Comparison of ENCODE assay signal across 15 mouse cellular contexts in genomic region chr4:130660106-130660505, GRCm38 (mm10).
"Had no signal": no experiment of that assay in that cellular context is flagged by ENCODE, and none has a peak within 500 bp of the region (broad histone marks: within the 10 kb centered on the region; RNA-seq: fewer than 3 reads in every experiment).

No protein-coding gene starts in this region.

- H3K27me3 ChIP-seq: limb, embryonic 12.5 days; neural tube, embryonic 15.5 days; stomach, embryonic 15.5 days had no signal

- H3K36me3 ChIP-seq: limb, embryonic 12.5 days; midbrain, embryonic 10.5 days; neural tube, embryonic 15.5 days; stomach, embryonic 15.5 days had no signal

- H3K27ac ChIP-seq: kidney, postnatal 0 days; limb, embryonic 12.5 days; midbrain, embryonic 10.5 days; neural tube, embryonic 15.5 days; stomach, embryonic 15.5 days had no signal

- DNase-seq: kidney, adult 11 months; kidney, adult 9 months; kidney, postnatal 36 days; lung, adult 2 months; lung, postnatal 10 days; lung, postnatal 4 days; midbrain, embryonic 14.5 days; spleen, adult 18-20 months; thymus, postnatal 4 days had no signal

- H3K4me1 ChIP-seq: stomach, embryonic 15.5 days had no signal

- H3K9me3 ChIP-seq: limb, embryonic 12.5 days; midbrain, embryonic 10.5 days; neural tube, embryonic 15.5 days; stomach, embryonic 15.5 days had no signal

- H3K4me3 ChIP-seq: limb, embryonic 12.5 days; midbrain, embryonic 10.5 days; myocyte; neural tube, embryonic 15.5 days; stomach, embryonic 15.5 days had no signal
